Mouse (Mus musculus) urinary bladder, postnatal 36 days (tissue): ENCODE results near the gene Zcchc2.

Source experiments
- DNase-seq, 2 experiments: peaks; one replicate each; pipeline ENCODE4 v3.0.0; 2022; ENCODE audit warnings: low spot score in 2 of 2, mixed read lengths in 1 of 2

The Zcchc2 gene

DNA sequence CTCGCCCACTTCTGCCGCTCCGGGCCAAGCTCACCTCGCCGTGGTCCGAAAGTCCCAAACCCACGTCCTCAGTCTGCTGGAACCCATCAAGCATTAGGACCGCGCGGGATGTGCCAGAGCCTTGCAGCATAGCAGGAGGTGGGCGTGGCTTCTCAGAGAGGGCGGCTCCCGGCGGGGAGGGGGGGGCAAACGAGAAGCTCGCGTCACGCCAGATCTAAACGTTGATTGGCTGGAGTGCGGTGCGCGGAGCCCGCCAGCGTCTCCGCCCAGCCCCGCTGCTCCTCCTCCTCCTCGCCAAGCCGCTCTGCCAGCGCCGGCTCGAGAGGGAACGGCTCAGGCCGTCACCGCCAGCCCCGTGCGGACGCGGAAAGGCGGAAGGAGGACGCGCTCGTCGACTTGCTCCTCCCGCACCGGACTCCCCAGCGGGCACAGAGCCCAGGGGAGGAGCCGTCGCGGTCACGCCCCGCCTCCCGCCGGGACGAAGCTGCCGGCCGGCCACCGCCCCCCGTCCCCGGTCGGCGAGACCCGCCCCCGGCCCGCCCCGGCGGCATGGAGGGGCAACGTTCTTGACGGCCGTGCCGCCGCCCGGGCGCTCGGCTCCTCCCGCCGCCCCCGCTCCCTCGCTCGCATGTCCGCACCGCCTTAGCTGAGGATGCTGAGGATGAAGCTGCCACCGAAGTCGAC is at the start of gene Zcchc2:
TSS of gene Zcchc2 (plus strand) at position 269 of the 684 bp plus-strand sequence.
- DNase-seq, result peak; percentile 97 to 99

GRCm38 (mm10) chr1:105944927-105945580 is 45.2 kb upstream of the Zcchc2 start:
- no peak for DNase-seq

GRCm38 (mm10) chr1:105946581-105947540 is 43.3 kb upstream of the Zcchc2 start:
- DNase-seq, result peak in 1 of 2 experiments; percentile 25

- no peak for DNase-seq
These were observed 41.9 kb upstream of the Zcchc2 start for GRCm38 (mm10) chr1:105948352-105948751.

DNA sequence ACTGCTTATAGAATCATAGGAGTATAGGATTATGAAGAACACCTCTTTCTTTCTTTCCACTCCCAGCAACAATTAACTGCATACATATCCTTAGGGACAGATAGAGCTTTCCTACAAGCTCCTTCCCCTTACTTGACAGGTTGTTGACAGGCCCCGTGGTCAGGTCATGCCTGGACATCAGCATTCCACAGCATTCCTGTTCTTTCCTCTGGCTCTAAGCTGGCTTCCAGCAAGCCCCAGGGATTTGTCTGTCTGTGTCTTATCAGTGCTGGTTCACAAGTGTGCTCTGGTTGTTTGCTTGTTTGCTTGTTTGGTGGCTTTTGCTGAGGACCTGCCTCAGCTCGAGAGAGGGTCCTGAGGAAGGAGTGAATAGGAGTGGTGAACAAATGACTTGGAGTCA is 36.6 kb upstream of the Zcchc2 start:
- DNase-seq, result no peak

GRCm38 (mm10) chr1:105954047-105954446 is 36.2 kb upstream of the Zcchc2 start:
- DNase-seq, result no peak

DNA sequence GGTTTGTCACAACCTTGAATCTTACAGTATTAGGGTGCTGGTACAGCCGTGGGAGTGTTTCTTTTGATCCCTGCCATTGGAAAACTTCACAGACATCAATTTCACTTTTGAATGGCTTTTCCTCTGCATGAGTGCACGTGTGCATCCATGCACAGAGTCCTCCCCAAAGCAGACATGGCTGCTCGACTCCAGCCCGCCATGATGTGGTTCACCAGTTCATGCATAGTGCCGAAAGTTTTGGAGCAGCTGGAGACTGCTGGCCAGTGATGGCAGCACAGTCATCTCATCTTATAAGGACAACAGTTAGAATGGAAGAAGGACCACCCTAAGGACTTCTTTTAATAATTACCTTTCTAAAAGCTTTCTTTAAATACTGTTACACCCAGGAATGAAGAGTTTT is 34.1 kb upstream of the Zcchc2 start:
- no peak for DNase-seq

DNA sequence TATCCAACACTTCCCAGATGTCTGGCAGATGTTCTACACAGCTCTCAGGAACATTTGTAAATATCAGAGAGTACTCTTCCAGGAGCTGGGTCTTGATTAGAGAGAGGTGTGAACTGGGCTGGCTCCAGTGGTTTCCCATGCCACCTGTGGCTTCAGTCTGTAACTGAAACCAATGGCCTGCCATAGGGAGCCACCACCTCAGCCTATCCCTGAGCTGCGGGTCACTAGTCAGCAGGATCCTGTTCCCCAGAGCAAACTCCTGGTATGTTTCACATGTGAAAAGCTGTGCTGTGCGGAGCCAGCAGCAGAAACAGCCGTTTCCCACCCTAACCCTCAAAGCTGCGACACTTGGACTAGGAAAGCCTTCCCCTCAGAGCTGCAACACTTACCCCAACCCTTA is 28.7 kb upstream of the Zcchc2 start:
- DNase-seq, result no peak

GRCm38 (mm10) chr1:105962084-105962818 is 28.0 kb upstream of the Zcchc2 start:
- no peak for DNase-seq

DNA sequence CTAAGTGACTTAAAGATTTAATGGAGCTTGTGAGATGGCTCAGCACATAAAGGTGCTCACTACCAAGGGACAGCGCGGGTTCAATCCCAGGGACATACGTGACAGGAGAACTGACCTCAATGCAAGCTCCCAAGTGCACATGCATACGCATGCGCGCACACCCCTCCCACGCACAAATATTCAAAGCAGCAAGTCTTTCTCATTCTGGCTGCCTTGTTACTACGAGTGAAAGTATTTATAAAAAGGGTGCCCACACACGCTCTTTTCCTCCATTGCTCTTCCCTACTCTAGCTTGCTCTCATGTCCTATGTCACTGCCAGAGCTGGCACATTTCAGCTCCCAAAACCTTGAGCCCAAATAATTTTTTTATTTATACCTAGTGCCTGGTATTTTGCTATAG is 27.4 kb upstream of the Zcchc2 start:
- no peak for DNase-seq

DNA sequence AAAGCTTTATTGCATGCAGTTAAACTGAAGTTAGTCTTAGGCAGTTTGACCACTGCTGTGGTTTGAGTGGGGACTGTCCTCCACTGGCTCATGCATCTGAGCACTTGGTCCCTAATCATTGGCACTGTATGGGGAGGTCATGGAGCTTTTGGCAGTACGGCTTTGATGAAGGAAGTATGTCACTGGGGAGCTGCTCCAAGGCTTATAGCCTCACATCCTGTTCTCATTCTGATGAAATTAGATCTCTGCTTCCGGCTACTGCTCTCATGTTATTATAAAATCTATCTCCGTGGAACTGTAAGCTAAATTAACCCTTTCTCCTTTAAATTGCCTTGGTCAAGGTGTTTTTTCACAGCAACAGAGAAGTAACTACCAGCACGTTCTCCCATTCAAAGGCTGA is 25.7 kb upstream of the Zcchc2 start:
- no peak for DNase-seq

- DNase-seq, result no peak
These were observed 25.0 kb upstream of the Zcchc2 start for GRCm38 (mm10) chr1:105965189-105965588.

- DNase-seq, result peak in 1 of 2 experiments; percentile 21
These were observed 18.6 kb upstream of the Zcchc2 start for GRCm38 (mm10) chr1:105971490-105972170.

DNA sequence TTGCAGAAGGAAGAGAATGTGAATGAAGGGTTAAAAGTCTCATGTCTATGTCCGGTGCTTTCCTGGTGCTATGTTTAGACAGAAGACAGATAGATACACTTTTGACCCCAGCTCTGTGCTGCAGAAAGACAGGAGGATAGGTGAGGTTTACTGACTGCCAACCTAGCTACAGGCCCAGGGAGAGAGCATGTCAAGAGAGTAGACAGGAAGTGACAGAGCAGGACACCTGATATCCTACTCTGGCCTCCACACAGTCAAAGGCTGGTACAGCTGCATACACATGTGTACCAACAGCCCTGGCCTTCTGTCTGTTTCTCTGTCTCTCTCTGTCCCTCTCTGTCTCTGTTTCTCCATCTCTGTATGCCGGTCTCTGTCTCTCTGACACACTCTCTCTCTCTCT is 16.2 kb upstream of the Zcchc2 start:
- DNase-seq, result no peak

- DNase-seq, result no peak
These were observed 12.6 kb upstream of the Zcchc2 start for GRCm38 (mm10) chr1:105977446-105978094.

GRCm38 (mm10) chr1:105980849-105981610 is 9.2 kb upstream of the Zcchc2 start:
- no peak for DNase-seq

DNA sequence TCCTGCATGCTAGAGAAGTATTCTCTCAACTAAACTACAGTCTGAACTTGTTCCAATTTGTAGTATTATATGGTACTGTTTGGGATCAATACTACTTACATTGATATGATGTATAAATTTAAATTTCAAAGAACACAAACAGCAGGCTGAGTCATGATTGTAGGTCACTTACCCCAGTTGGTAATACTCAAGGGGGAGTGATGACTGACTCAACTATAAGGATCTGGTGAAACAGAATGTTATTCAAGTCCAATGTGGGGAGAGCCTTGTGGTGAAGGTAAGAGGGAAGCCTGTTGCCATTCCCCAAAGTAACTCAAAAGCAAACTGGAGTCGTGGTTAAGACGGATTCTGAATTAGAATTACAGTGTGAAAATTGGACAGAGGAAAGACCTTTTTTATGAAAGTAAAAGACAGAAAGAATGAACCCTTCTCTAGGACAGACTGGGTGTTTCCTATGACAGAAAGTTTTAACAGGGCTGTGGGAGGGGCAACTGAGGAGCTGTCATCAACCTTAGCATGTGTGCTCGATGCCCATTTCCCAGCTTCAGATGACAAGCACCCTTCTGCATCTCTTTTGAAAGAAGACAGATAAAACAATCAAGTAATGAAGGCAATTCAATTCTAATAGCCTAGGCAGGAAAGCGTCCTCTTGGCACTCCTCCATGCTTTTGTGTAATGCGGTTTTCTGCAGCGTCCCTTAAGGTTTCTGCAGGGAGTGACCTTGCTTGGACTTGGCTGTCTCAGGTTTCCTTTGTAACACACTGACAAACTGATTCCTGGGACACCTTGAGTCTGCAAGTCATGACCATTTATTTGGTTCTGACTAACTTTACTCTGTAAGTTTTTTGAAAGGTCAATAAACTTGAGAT is 7.5 kb upstream of the Zcchc2 start:
- peak in 1 of 2 experiments; percentile 39 for DNase-seq

DNA sequence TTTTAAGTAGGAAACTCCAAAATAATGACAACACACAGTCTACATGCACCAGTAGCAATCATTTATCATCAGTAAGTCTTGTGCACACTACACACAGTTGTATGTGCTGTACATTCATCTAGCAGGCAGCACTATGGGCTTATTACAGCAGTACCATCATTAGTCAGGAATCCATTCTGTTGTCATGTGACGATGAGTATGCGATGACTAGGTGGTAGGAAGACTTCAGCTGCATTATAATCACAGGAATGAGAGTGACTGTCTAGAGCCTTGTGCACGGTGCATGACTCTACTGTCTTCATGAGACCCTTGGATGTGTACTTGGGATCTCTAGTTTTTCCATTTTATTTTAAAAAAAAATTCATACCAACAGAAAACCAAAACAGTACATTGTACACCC is 6.0 kb upstream of the Zcchc2 start:
- DNase-seq, result no peak

- DNase-seq, result no peak
These were observed 2.0 kb upstream of the Zcchc2 start for GRCm38 (mm10) chr1:105988171-105988570.
